Mouse (Mus musculus) hindbrain, embryonic 14.5 days (tissue): ENCODE measurements around the gene Pcf11. TPM values are rescaled to one million over a fixed set of nuclear protein-coding genes. Genes with fewer than 3 reads are reported as not detected.

Experiments used
- ATAC-seq: fragments of 200-750 bp; cut with Nextera tagmentation; 2 replicates; pipeline ENCODE4 v1.8.0; 2017; ENCODE audit warnings: moderate number of reproducible peaks, mild to moderate bottlenecking, moderate TSS enrichment, moderate library complexity; ENCODE audit not compliant: low FRiP score
- DNase-seq: peaks from one replicate; pipeline ENCODE4 v3.0.0-alpha.2; 2015; ENCODE audit warnings: low spot score
- H3K27ac ChIP-seq: fragments of 300-500 bp; sonication (generic); 2 replicates; pipeline ENCODE4 v1.5.1; 2014; ENCODE audit warnings: mild to moderate bottlenecking, moderate library complexity
- H3K27me3 ChIP-seq: fragments of 300-500 bp; sonication (generic); 2 replicates; pipeline ENCODE4 v1.6.1; 2014; ENCODE audit warnings: mild to moderate bottlenecking, low read length, mixed read lengths; ENCODE audit not compliant: control insufficient read depth, insufficient read depth
- H3K36me3 ChIP-seq: fragments of 300-500 bp; sonication (generic); replicated peaks from 2 replicates; pipeline ENCODE4 v1.6.1; 2014; ENCODE audit not compliant: control insufficient read depth, insufficient read depth
- H3K4me1 ChIP-seq: fragments of 300-500 bp; sonication (generic); replicated peaks from 2 replicates; pipeline ENCODE4 v1.6.1; 2014; ENCODE audit warnings: antibody characterized with exemption, low read length, mixed read lengths; ENCODE audit not compliant: control insufficient read depth, insufficient read depth
- H3K4me2 ChIP-seq: fragments of 300-500 bp; sonication (generic); replicated peaks from 2 replicates; pipeline ENCODE4 v1.6.1; 2014; ENCODE audit warnings: mild to moderate bottlenecking, moderate library complexity
- H3K4me3 ChIP-seq: fragments of 300-500 bp; sonication (generic); replicated peaks from 2 replicates; pipeline ENCODE4 v1.5.1; 2014; ENCODE audit warnings: mild to moderate bottlenecking, low read length
- H3K9ac ChIP-seq: fragments of 300-500 bp; sonication (generic); 2 replicates; pipeline ENCODE4 v1.6.1; 2014
- H3K9me3 ChIP-seq: fragments of 300-500 bp; sonication (generic); 2 replicates; pipeline ENCODE4 v1.6.1; 2016; ENCODE audit warnings: low read length; ENCODE audit not compliant: control insufficient read depth
- WGBS: fragments of 180-500 bp; shearing (Covaris S2); extraction: QIAGEN DNeasy Blood & Tissue Kit; methylation state at CpG from one replicate; pipeline ENCODE4 v1.1.7; 2014; 5-methylcytosine and 5-hydroxymethylcytosine counted together
- polyA plus RNA-seq: library from polyadenylated mRNA; unstranded; fragments of >200 nt; fragmentation: Nextera tagmentation; extraction: Ambion mirVana; gene quantifications from 2 replicates; pipeline ENCODE4 v1.2.1, GENCODE M21; 2014

The Pcf11 gene
- polyA plus RNA-seq, 1 experiment from 2014 or later = 18.0 TPM

GRCm38 (mm10) chr7:92689101-92689500, 19.4 kb upstream of the Pcf11 start:
- no peak for ATAC-seq
- H3K4me2 ChIP-seq = no peak overlapping the region

GRCm38 (mm10) chr7:92688299-92688669, 18.6 kb upstream of the Pcf11 start:
- Histone ChIP-seq H3K27ac (no peak overlapping the region), H3K9me3 (no peaks in the 10 kb centered on the region), H3K4me3 (no peak overlapping the region), H3K4me1 (no peaks in the 10 kb centered on the region), H3K9ac (no peak overlapping the region), H3K27me3 (no peaks in the 10 kb centered on the region), H3K4me2 (no peak overlapping the region), H3K36me3 (no peaks in the 10 kb centered on the region)
- no peak for ATAC-seq
- DNase-seq = no peak
- whole genome bisulfite sequencing = 90% methylated on average over 2 of the region's 2 CpGs

More at GRCm38 (mm10) chr7:92689101-92689500, 19.4 kb upstream of the Pcf11 start:
- H3K36me3 ChIP-seq = no peaks in the 10 kb centered on the region
- 80% methylated on average over 2 of the region's 2 CpGs for WGBS
- H3K4me3 ChIP-seq = no peak overlapping the region
- no peaks in the 10 kb centered on the region for H3K4me1 ChIP-seq
- DNase-seq = no peak
- no peaks in the 10 kb centered on the region for H3K9me3 ChIP-seq
- H3K27ac ChIP-seq = no peak overlapping the region
- no peak overlapping the region for H3K9ac ChIP-seq
- no peaks in the 10 kb centered on the region for H3K27me3 ChIP-seq

GRCm38 (mm10) chr7:92687556-92688298, 18.0 kb upstream of the Pcf11 start:
- Histone ChIP-seq H3K4me2 (no peak overlapping the region), H3K9me3 (no peaks in the 10 kb centered on the region), H3K9ac (no peak overlapping the region), H3K27me3 (no peaks in the 10 kb centered on the region), H3K36me3 (no peaks in the 10 kb centered on the region), H3K4me3 (no peak overlapping the region), H3K27ac (no peak overlapping the region), H3K4me1 (no peaks in the 10 kb centered on the region)
- DNase-seq = no peak
- 79% methylated on average over 5 of the region's 5 CpGs for WGBS
- no peak for ATAC-seq

GRCm38 (mm10) chr7:92677346-92677745, 7.6 kb upstream of the Pcf11 start:
- Histone ChIP-seq H3K36me3 (no peaks in the 10 kb centered on the region), H3K27ac (no peak overlapping the region), H3K9me3 (no peaks in the 10 kb centered on the region), H3K4me1 (no peaks in the 10 kb centered on the region), H3K27me3 (no peaks in the 10 kb centered on the region), H3K4me2 (no peak overlapping the region), H3K9ac (no peak overlapping the region), H3K4me3 (no peak overlapping the region)
- ATAC-seq (no peak), DNase-seq (no peak)
- WGBS = 76% methylated on average over 4 of the region's 4 CpGs

GRCm38 (mm10) chr7:92675131-92675530, 5.4 kb upstream of the Pcf11 start:
- 95% methylated on average over 3 of the region's 3 CpGs for WGBS
- H3K27ac ChIP-seq = no peak overlapping the region
- H3K4me1 ChIP-seq = no peaks in the 10 kb centered on the region
- H3K4me2 ChIP-seq = no peak overlapping the region
- ATAC-seq (no peak), DNase-seq (no peak)
- no peaks in the 10 kb centered on the region for H3K36me3 ChIP-seq
- no peaks in the 10 kb centered on the region for H3K9me3 ChIP-seq
- H3K27me3 ChIP-seq = no peaks in the 10 kb centered on the region
- H3K4me3 ChIP-seq = no peak overlapping the region
- no peak overlapping the region for H3K9ac ChIP-seq

- DNase-seq (peak; percentile 40), ATAC-seq (peak; percentile 14; the same call in 1 of the 2 replicates)
- Histone ChIP-seq H3K27me3 (no peaks in the 10 kb centered on the region), H3K27ac (peak overlapping the region; percentile 99), H3K4me2 (peak overlapping the region; percentile 93), H3K4me3 (peak overlapping the region; percentile 87), H3K9ac (peak overlapping the region; percentile 98), H3K9me3 (no peaks in the 10 kb centered on the region), H3K36me3 (no peaks in the 10 kb centered on the region), H3K4me1 (peaks cover 24% of the 10 kb centered on the region)
- WGBS = under 1% methylated on average over 29 of the region's 29 CpGs
Observed at GRCm38 (mm10) chr7:92668791-92669506, 785 bp downstream of the Pcf11 start.

- peaks cover 12% of the 10 kb centered on the region for H3K36me3 ChIP-seq
- H3K27me3 ChIP-seq = no peaks in the 10 kb centered on the region
- peaks cover 24% of the 10 kb centered on the region for H3K4me1 ChIP-seq
- no peak overlapping the region for H3K4me3 ChIP-seq
- no peak for DNase-seq
- H3K4me2 ChIP-seq = peak overlapping the region; percentile 93
- no peak overlapping the region for H3K9ac ChIP-seq
- H3K27ac ChIP-seq = no peak overlapping the region
- no peak for ATAC-seq
- 91% methylated on average over 7 of the region's 7 CpGs for WGBS
- no peaks in the 10 kb centered on the region for H3K9me3 ChIP-seq
Observed at GRCm38 (mm10) chr7:92666274-92666820, 3.4 kb downstream of the Pcf11 start.

GRCm38 (mm10) chr7:92658050-92658449, 11.7 kb downstream of the Pcf11 start:
- WGBS = 99% methylated on average over 5 of the region's 5 CpGs

GRCm38 (mm10) chr7:92656386-92656785, 13.3 kb downstream of the Pcf11 start:
- Histone ChIP-seq H3K36me3 (peaks cover 78% of the 10 kb centered on the region), H3K4me3 (no peak overlapping the region), H3K27me3 (no peaks in the 10 kb centered on the region), H3K9ac (no peak overlapping the region), H3K9me3 (no peaks in the 10 kb centered on the region; the same call in 1 of the 2 replicates), H3K4me2 (no peak overlapping the region), H3K27ac (no peak overlapping the region), H3K4me1 (no peaks in the 10 kb centered on the region)
- no peak for ATAC-seq
- WGBS = 84% methylated on average over 2 of the region's 2 CpGs
- no peak for DNase-seq

More at GRCm38 (mm10) chr7:92658050-92658449, 11.7 kb downstream of the Pcf11 start:
- Histone ChIP-seq H3K4me3 (no peak overlapping the region), H3K9me3 (no peaks in the 10 kb centered on the region; the same call in 1 of the 2 replicates), H3K4me2 (no peak overlapping the region), H3K27me3 (no peaks in the 10 kb centered on the region), H3K4me1 (no peaks in the 10 kb centered on the region), H3K9ac (no peak overlapping the region), H3K27ac (no peak overlapping the region), H3K36me3 (peaks cover 76% of the 10 kb centered on the region)
- no peak for DNase-seq
- ATAC-seq = no peak
